Mouse (Mus musculus) small intestine, adult 2 months (tissue): ENCODE measurements around the gene Nup214.

Source experiments
- CTCF ChIP-seq: fragments of 200-500 bp; IDR thresholded peaks from 2 replicates; pipeline ENCODE4 v1.5.1; 2012; ENCODE audit warnings: low read depth, mild to moderate bottlenecking, control low read depth, inconsistent platforms, low read length, moderate library complexity, mixed read lengths; ENCODE audit not compliant: insufficient replicate concordance, insufficient read length; ENCODE audit errors: extremely low read depth
- POLR2A ChIP-seq: fragments of 200-500 bp; IDR thresholded peaks from 2 replicates; pipeline ENCODE4 v1.6.1; 2012; ENCODE audit warnings: low read depth, mild to moderate bottlenecking, control low read depth, inconsistent platforms, low read length, moderate library complexity

GRCm38 (mm10) chr2:31938298-31938697 lies 35.9 kb upstream of the Nup214 start:
- no peak for TF ChIP-seq CTCF
- TF ChIP-seq POLR2A: no peak
